Mouse (Mus musculus): ENCODE measurements around the gene Fndc3b.

Fndc3b gene

GRCm38 (mm10) chr3:27621176-27621575, 89.9 kb downstream of the Fndc3b start:
- DNase-seq (ENCODE audit: low spot score in 2 of 2): no peak

- DNase-seq (ENCODE audit: low spot score in 2 of 2): no peak
Measured at GRCm38 (mm10) chr3:27617733-27618132, 93.4 kb downstream of the Fndc3b start.

- no peak for DNase-seq (ENCODE audit: low spot score in 2 of 2)
Measured at GRCm38 (mm10) chr3:27617237-27617499, 93.9 kb downstream of the Fndc3b start.

GRCm38 (mm10) chr3:27616421-27617236, 94.5 kb downstream of the Fndc3b start:
- no peak for DNase-seq (ENCODE audit: low spot score in 2 of 2)

- DNase-seq (ENCODE audit: low spot score in 2 of 2): no peak
Measured at GRCm38 (mm10) chr3:27615479-27615878, 95.6 kb downstream of the Fndc3b start.

GRCm38 (mm10) chr3:27613828-27614227, 97.3 kb downstream of the Fndc3b start:
- DNase-seq (ENCODE audit: low spot score in 2 of 2): no peak

- no peak for DNase-seq (ENCODE audit: low spot score in 2 of 2)
Measured at GRCm38 (mm10) chr3:27613011-27613410, 98.1 kb downstream of the Fndc3b start.

- DNase-seq (ENCODE audit: low spot score in 2 of 2): no peak
Measured at GRCm38 (mm10) chr3:27611986-27612385, 99.1 kb downstream of the Fndc3b start.

- no peak for DNase-seq (ENCODE audit: low spot score in 2 of 2)
Measured at GRCm38 (mm10) chr3:27610547-27610946, 100.6 kb downstream of the Fndc3b start.

- DNase-seq (ENCODE audit: low spot score in 2 of 2): no peak
Measured at GRCm38 (mm10) chr3:27610089-27610488, 101.0 kb downstream of the Fndc3b start.

- no peak for DNase-seq (ENCODE audit: low spot score in 2 of 2)
Measured at GRCm38 (mm10) chr3:27607796-27608151, 103.3 kb downstream of the Fndc3b start.

- no peak for DNase-seq (ENCODE audit: low spot score in 2 of 2)
Measured at GRCm38 (mm10) chr3:27607081-27607795, 103.9 kb downstream of the Fndc3b start.

- DNase-seq (ENCODE audit: low spot score in 2 of 2): no peak
Measured at GRCm38 (mm10) chr3:27606626-27607025, 104.5 kb downstream of the Fndc3b start.

- no peak for DNase-seq (ENCODE audit: low spot score in 2 of 2)
Measured at GRCm38 (mm10) chr3:27605613-27606012, 105.5 kb downstream of the Fndc3b start.

- no peak for DNase-seq (ENCODE audit: low spot score in 2 of 2)
Measured at GRCm38 (mm10) chr3:27605081-27605480, 106.0 kb downstream of the Fndc3b start.

GRCm38 (mm10) chr3:27604629-27605028, 106.5 kb downstream of the Fndc3b start:
- no peak for DNase-seq (ENCODE audit: low spot score in 2 of 2)

GRCm38 (mm10) chr3:27603905-27604620, 107.0 kb downstream of the Fndc3b start:
- no peak for DNase-seq (ENCODE audit: low spot score in 2 of 2)

- DNase-seq (ENCODE audit: low spot score in 2 of 2): no peak
Measured at GRCm38 (mm10) chr3:27600645-27601044, 110.5 kb downstream of the Fndc3b start.

- DNase-seq (ENCODE audit: low spot score in 2 of 2): no peak
Measured at GRCm38 (mm10) chr3:27600197-27600596, 110.9 kb downstream of the Fndc3b start.

- DNase-seq (ENCODE audit: low spot score in 2 of 2): no peak
Measured at GRCm38 (mm10) chr3:27598437-27599382, 112.4 kb downstream of the Fndc3b start.

- DNase-seq (ENCODE audit: low spot score in 2 of 2): no peak
Measured at GRCm38 (mm10) chr3:27593485-27594138, 117.5 kb downstream of the Fndc3b start.

Measured in natural killer cell, adult 2 months (primary cell).